Mouse (Mus musculus) spleen, postnatal 0 days (tissue): ENCODE measurements around the gene Miga1. TPM values are rescaled to one million over a fixed set of nuclear protein-coding genes. Genes with fewer than 3 reads are reported as not detected.

Source experiments
- polyA plus RNA-seq: library from polyadenylated mRNA; unstranded; fragments of >200 nt; fragmentation: Nextera tagmentation; extraction: Ambion mirVana; gene quantifications from 2 replicates; pipeline ENCODE4 v1.2.1, GENCODE M21; 2015

The Miga1 gene
- 4.2 and 6.2 TPM in 2 replicates for polyA plus RNA-seq

GRCm38 (mm10) chr3:152339862-152340557, at the start of gene Miga1:
Gene Miga1, minus strand, starts transcription at chr3:152340407.

DNA sequence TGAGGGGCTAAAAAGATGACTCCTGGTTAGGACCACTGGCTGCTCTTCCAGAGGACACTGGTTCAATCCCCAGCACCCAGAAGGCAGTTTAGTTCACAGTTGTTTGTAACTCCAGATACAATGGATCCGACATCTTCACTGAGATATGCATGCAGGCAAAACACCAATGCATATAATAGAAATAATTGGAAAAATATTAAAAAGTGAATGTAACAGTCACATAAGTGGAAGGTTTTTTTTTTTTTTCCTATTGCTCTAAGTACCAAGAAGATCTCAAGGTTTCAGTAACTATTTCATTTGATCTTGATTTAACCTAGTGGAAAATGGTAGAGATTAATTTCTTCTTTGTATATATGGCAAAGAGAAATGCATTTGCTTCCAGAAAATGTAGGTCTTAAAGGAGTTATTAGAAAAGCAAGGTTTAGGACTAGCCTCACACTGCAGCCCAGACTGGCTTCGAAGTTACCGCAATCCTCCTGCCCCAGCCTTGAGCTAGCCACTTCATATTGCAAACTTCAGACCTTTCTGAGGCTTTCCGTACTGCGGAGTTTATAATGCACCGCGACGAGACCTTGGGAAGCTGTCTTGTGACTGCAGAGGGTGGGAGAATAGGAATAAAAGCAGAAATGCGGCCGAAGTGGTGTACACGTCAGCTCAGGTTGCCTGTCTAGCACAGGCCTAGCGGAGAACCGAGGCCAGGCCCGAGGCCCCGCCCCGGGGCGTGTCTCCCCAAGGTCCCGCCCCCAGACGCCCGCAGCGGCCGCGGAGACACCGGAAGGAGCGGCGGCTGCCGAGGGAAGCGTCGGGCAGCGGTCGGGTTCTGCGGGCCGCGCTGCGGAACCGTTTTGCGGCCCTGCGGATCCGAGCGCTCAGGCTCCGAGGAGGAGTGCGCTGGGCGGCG, 5.8 kb upstream of the Miga1 start, which contains the start of gene Usp33:
TSS of gene Usp33 (plus strand) at position 747 of the 901 bp plus-strand sequence.

GRCm38 (mm10) chr3:152266036-152266421, 74.2 kb downstream of the Miga1 start, which contains the start of gene Nexn:
Gene Nexn, minus strand, starts transcription at chr3:152266350.

Other genes with a start within 250 kb of the Miga1 start
- 0.96 and 1.4 TPM in 2 replicates for gene Gipc2, start 174.2 kb downstream of the Miga1 start, polyA plus RNA-seq
- gene Dnajb4, start 130.1 kb downstream of the Miga1 start, polyA plus RNA-seq = 37.7 and 39.0 TPM in 2 replicates
- gene Fubp1, start 130.0 kb downstream of the Miga1 start, polyA plus RNA-seq = 112 and 113 TPM in 2 replicates
- 6.4 and 6.5 TPM in 2 replicates for gene Nexn, start 74.1 kb downstream of the Miga1 start, polyA plus RNA-seq
- 22.5 and 23.1 TPM in 2 replicates for gene Usp33, start 6.1 kb upstream of the Miga1 start, polyA plus RNA-seq
- gene Zzz3, start 55.1 kb upstream of the Miga1 start, polyA plus RNA-seq = 20.3 and 25.0 TPM in 2 replicates